Mouse (Mus musculus) erythroblast, adult 5-6 weeks (primary cell): ENCODE results near the gene Disc1. TPM values are rescaled to one million over a fixed set of nuclear protein-coding genes. Genes with fewer than 3 reads are reported as not detected.

Experiments
- ATAC-seq: replicated peaks from 2 replicates; pipeline ENCODE4 v1.8.0; 2016; ENCODE audit warnings: moderate number of reproducible peaks, mild to moderate bottlenecking, moderate TSS enrichment, inconsistent platforms; ENCODE audit not compliant: poor library complexity, low FRiP score, severe bottlenecking
- total RNA-seq, 2 experiments: library from RNA; stranded (forward) in 1 of 2; stranded (reverse) in 1 of 2; fragments of 150-400 nt in 1 of 2; fragments of 200-764, 138-1000 nt in 1 of 2; gene quantifications; 2 replicates each; pipeline versions ENCODE4 v1.2.3 to v1.2.4; 2015 to 2017; ENCODE audit warnings: low replicate concordance in 2 of 2

Gene Disc1
- total RNA-seq (2015; ENCODE audit: low replicate concordance) (not detected in 2 replicates), total RNA-seq (2017; ENCODE audit: low replicate concordance) (1.3 and 1.6 TPM in 2 replicates)

- no peak for ATAC-seq
Observed at GRCm38 (mm10) chr8:125053505-125054435, at the start of gene Disc1. Disc1 (plus strand) TSS chr8:125054195.

DNA sequence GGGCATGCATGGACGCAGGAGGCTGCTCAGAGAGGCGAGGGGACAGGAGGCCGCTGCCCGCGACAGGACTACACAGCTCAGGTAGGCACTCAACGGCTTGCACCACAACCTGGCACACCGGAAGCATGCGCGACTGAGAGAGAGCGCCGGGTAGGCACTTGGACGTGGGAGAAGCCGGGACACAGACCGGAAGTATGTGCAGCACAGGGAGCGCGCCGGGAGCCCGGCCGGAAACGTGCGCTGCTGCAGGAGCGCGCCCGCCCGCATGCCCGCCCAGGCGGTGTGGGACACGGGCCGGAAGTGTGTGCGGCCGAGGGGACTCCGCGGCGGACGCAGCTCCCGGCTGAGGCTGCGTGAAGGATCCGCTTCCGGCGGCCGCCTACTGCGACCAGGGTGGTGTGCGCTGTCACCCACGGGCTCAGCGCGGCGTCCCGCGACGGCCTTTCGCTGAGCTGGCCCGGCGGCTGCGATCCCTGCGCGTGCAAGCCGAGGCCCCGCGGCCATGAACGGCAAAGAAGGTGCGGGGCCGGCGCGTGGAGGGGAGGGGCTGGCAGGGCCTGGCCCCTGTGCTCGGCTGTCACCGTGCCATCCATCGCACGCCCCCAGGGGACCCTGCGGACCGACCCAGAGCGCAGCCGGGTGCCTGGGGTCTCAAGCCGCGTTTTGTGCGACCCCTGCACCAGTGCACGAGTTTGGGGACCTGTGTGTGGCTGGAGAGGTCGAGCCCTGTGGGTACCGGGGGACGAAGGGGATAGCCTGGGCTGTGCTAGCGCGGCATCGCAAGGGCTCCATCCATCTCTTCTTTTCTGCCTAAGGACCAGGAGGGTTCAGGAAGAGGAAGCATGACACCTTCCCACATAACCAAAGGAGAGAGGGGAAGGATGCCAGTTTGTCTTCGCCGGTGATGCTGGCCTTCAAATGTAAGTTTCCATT is 41.0 kb upstream of the Disc1 start, which contains the start of gene Tsnax:
Tsnax (plus strand) TSS at position 303 of the 933 bp plus-strand sequence.
- peak; percentile 67 for ATAC-seq

DNA sequence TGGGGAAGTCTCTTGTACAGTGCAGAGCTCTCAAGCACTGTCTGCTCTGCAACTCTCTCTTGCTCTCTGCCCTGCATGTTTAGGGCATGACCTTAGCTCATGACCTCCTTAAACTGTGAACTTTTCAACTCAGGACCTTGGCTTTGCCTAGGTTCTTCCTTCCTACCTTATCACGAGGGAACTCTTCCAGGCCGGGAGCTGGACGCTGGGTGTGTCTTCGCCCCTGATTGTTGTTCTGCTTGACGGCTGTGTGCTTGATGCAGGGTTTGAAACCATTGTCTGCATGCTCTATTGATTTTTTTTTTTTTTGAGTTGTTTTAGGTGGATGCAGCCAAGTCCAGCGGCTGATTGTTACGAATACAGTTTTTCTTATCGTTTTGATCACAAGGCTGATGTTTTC is 29.9 kb upstream of the Disc1 start:
- no peak for ATAC-seq

DNA sequence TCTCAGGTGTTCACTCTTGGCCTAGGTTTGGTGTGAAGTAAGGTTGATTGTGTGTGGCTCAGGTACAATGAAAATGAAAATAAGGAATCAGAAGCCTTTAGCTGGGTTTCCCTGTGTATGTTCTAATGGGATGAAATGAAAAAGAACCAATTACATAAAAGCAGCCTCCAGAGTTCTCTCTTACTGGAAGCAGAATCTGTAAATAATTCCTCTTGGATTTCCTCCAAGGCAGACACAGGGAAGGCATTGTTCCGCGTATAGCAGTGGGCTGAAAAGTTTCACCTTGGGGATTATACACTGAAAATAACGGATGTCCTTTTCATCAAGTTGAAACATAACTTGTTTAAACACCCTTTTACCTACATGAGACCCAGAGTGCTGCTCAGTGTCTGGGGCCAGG is 26.8 kb upstream of the Disc1 start:
- ATAC-seq: no peak

DNA sequence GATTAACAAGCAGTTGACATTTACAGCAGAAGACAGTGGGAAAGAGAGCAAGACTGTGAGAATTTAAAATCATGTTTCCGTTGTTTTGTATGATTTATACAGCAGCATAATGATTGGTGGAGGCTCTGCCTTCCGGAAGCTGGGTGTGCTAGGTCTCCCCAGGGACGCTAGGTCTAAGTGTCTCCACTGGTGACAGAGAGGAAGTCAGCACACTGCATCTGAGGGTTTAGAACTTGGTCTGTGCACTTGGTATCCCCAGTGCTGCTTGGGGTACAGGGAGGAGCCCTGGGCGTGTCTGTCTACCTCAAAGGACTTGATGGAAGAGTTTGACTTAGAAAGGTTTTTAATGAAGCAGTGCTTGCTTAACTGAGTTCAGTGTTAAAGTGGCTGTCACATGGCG is 25.2 kb upstream of the Disc1 start:
- no peak for ATAC-seq

- ATAC-seq: no peak
Observed at GRCm38 (mm10) chr8:125031276-125031675, 22.7 kb upstream of the Disc1 start.

DNA sequence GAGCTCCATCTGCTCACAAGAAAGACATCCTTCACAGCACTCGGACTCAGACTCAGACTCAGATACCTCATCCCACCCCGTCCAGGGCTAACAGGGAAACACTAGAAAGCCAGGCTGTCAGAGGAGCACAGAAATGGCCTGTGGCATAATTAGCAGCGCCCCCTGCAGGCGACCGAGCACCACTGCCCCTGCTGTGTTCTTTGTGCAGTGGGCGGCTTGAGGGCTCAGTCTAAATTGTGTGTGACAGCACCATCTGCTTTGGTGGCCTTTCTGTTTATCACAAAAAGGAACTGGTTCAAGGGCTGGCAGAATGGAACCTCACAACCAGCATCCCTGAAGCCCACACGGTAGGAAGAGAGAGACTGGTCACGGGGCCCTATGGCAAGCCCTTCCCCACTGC is 19.3 kb upstream of the Disc1 start:
- 0 out of 2 replicates have a peak, but pooled peaks have one; percentile 60 for ATAC-seq

- no peak for ATAC-seq
Observed at GRCm38 (mm10) chr8:125037081-125037480, 16.9 kb upstream of the Disc1 start.

- ATAC-seq: no peak
Observed at GRCm38 (mm10) chr8:125038731-125039130, 15.3 kb upstream of the Disc1 start.

GRCm38 (mm10) chr8:125040587-125041375 is 13.2 kb upstream of the Disc1 start:
- no peak for ATAC-seq

GRCm38 (mm10) chr8:125041496-125041895 is 12.5 kb upstream of the Disc1 start:
- no peak for ATAC-seq

DNA sequence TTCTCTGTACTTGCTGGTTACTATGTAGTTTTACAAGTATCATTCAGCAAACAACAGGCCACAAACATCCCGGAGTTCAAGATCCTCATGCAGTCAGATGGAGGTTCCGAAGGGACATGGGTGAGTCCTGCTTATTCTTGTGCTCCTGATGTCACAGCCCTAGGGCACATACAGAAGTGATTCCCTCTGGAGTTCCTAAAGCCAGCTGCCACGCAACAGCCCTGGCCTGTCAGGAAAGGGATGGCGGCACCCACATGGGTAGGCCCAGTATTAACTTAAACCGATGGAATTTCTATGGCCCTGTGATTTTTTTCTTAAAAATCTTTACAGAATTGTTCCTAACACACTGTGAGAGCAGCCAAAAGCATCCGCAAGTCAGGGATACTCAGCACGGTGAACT is 10.6 kb upstream of the Disc1 start:
- ATAC-seq: no peak

GRCm38 (mm10) chr8:125043935-125044334 is 10.1 kb upstream of the Disc1 start:
- no peak for ATAC-seq

DNA sequence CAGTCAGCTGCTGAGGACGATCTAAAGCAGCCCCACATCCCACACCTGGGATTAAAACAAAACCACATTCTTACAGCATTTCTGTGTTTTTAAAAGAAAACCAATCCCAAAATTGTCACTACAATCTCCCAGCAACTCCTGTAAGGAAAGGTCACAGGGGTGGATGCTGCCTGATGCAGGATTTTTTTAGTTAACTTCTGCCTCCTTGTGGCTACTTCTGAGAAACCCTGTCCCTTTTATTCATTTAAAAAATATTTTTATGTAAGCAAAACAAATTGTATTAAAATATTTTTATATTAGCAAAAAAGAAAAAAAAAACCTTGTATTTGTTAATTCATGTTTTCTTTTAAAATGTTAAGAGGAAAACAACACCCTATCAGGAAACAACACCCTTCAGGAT is 8.2 kb upstream of the Disc1 start:
- ATAC-seq: no peak

GRCm38 (mm10) chr8:125049051-125049750 is 4.8 kb upstream of the Disc1 start:
- ATAC-seq: no peak

DNA sequence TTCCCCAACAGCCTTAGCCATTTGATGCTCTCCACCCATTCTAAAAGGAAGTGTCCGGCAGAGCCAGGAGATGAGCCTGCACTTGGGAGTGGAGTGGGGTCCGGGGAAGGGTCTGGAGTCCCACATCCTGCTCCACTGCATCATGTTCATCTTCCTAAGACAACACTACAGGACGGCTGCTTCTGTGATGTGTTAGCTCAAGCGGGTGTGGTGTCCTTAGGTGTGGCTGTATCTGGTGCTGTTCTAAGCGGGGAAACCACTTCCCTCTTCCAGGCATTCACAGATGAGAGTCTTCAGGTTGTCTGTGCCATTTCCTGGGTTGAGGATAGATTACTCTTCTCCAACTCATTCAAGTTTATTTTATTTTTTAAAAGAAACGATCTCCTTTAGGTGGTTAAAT is 4.2 kb upstream of the Disc1 start:
- no peak for ATAC-seq

DNA sequence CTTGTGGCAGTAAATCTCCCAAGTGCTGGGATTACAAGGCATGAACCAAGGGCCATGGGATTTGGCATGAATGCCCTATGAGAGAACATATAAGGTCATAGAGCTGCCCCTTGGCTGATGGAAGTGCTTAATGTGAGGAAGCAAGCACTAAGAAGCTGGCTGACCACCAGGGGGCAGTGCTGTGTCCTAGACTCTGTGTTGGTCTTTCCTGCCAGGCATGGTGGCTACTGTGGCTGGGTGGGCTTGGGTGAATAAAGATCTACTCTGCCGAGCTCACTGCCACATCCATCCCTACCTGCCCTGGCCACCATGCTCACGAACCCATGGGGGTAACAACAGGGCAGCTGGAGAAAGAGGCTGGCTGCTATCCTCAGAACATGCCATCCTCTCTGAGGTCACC is 2.0 kb upstream of the Disc1 start:
- no peak for ATAC-seq

DNA sequence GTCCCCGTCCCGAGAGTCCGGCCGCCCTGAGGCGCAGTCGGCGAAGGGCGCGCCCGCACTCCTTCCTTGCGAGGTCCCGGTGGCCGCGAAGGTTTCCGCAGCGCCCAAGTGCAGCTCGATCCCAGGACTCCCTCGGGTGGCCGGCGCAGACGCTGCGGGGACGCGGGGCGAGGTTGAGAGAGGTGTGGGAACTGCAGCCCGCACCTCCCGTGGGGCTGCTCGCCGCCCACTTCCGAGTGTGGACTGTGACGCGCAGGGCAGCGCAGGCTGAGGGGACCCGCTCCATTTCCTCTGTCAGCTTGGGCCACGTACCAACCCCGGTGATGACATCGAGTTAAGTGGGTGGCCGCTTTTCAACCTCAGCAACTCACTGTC is 428 bp downstream of the Disc1 start:
- no peak for ATAC-seq

DNA sequence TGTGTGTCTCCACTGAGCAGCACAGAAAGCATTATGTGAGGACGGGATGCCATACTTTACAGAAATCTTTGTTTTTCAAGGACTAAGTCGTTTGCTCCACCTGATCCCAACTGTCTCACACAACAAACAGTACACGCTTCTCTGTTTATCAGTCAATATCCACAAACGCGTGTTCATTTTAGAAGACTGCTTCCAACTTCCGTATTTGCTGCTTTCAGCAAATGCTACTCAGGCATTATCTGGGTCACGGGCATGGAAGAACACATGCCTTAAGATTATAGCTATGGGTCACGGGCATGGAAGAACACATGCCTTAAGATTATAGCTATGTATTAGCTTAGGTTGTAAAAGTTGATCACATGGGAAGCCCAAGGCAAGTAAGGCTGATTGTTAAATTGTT is 6.9 kb downstream of the Disc1 start:
- no peak for ATAC-seq
